Mouse (Mus musculus) gastrocnemius, postnatal 36 days (tissue): ENCODE results near the gene Fgfr2. TPM values are rescaled to one million over a fixed set of nuclear protein-coding genes. Genes with fewer than 3 reads are reported as not detected.
"Not testable (repeated sequence)": the region's sequence is repeated elsewhere in the genome, so short reads cannot be mapped to it uniquely, and the experiment has no call there.

Experiments
- DNase-seq, 2 experiments: peaks; one replicate each; pipeline ENCODE4 v3.0.0; 2022
- intact Hi-C: fragments of 180-260 bp; cut with DNase I; formaldehyde crosslinking; loops from one replicate; pipeline ENCODE4 v1.15.1; 2025
- total RNA-seq, 2 experiments: library from RNA; stranded (reverse); gene quantifications; 2 replicates each; pipeline ENCODE4 v1.2.3; 2021

The Fgfr2 gene
- total RNA-seq, 2 experiments from 2014 or later, result 0.28 to 0.49 TPM

- DNase-seq, result no peak
Measured at GRCm38 (mm10) chr7:132484424-132484823, 638.7 kb downstream of the Fgfr2 start.

GRCm38 (mm10) chr7:132480696-132481306 is 642.3 kb downstream of the Fgfr2 start:
- intact Hi-C loops, result no loop called here
- no peak for DNase-seq

More at GRCm38 (mm10) chr7:132484424-132484823, 638.7 kb downstream of the Fgfr2 start:
- intact Hi-C loops, result no loop called here

GRCm38 (mm10) chr7:132478295-132478809 is 644.8 kb downstream of the Fgfr2 start:
- intact Hi-C loops, result no loop called here

GRCm38 (mm10) chr7:132477753-132478152 is 645.4 kb downstream of the Fgfr2 start:
- intact Hi-C loops, result no loop called here
- no peak for DNase-seq

More at GRCm38 (mm10) chr7:132478295-132478809, 644.8 kb downstream of the Fgfr2 start:
- no peak for DNase-seq

GRCm38 (mm10) chr7:132476491-132476890 is 646.7 kb downstream of the Fgfr2 start:
- intact Hi-C loops, result no loop called here

GRCm38 (mm10) chr7:132475069-132475468 is 648.1 kb downstream of the Fgfr2 start:
- peak; percentile 39 to 64 for DNase-seq
- intact Hi-C loops, result loop anchor here (1.0 to 2.0 kb wide), 3 partner anchors 76 to 249 kb away; partner anchors contain the start of gene Chst15

More at GRCm38 (mm10) chr7:132476491-132476890, 646.7 kb downstream of the Fgfr2 start:
- DNase-seq, result no peak

- DNase-seq, result peak in 1 of 2 experiments; percentile 26
- intact Hi-C loops, result no loop called here
Measured at GRCm38 (mm10) chr7:132471327-132471726, 651.8 kb downstream of the Fgfr2 start.

- DNase-seq, result no peak
- intact Hi-C loops, result no loop called here
Measured at GRCm38 (mm10) chr7:132468391-132468790, 654.8 kb downstream of the Fgfr2 start.

GRCm38 (mm10) chr7:132465897-132466296 is 657.3 kb downstream of the Fgfr2 start:
- intact Hi-C loops, result no loop called here
- DNase-seq, result no peak

- no peak for DNase-seq
- intact Hi-C loops, result no loop called here
Measured at GRCm38 (mm10) chr7:132464894-132465293, 658.3 kb downstream of the Fgfr2 start.

GRCm38 (mm10) chr7:132458493-132458892 is 664.7 kb downstream of the Fgfr2 start:
- DNase-seq, result no peak
- intact Hi-C loops, result no loop called here

GRCm38 (mm10) chr7:132455071-132455720 is 668.0 kb downstream of the Fgfr2 start:
- intact Hi-C loops, result no loop called here
- DNase-seq, result no peak

GRCm38 (mm10) chr7:132449891-132450735 is 673.0 kb downstream of the Fgfr2 start:
- no peak for DNase-seq
- intact Hi-C loops, result no loop called here

GRCm38 (mm10) chr7:132448511-132449154 is 674.5 kb downstream of the Fgfr2 start:
- intact Hi-C loops, result no loop called here
- DNase-seq, result no peak

- DNase-seq, result no peak
- intact Hi-C loops, result no loop called here
Measured at GRCm38 (mm10) chr7:132447558-132447957, 675.6 kb downstream of the Fgfr2 start.

- DNase-seq, result no peak
- intact Hi-C loops, result no loop called here
Measured at GRCm38 (mm10) chr7:132446841-132447240, 676.3 kb downstream of the Fgfr2 start.

- DNase-seq, result no peak
- intact Hi-C loops, result no loop called here
Measured at GRCm38 (mm10) chr7:132444221-132444620, 678.9 kb downstream of the Fgfr2 start.

- DNase-seq, result no peak
- intact Hi-C loops, result no loop called here
Measured at GRCm38 (mm10) chr7:132443769-132444168, 679.4 kb downstream of the Fgfr2 start.

- DNase-seq, result no peak
- intact Hi-C loops, result no loop called here
Measured at GRCm38 (mm10) chr7:132443134-132443533, 680.0 kb downstream of the Fgfr2 start.

GRCm38 (mm10) chr7:132442133-132442763 is 680.9 kb downstream of the Fgfr2 start:
- intact Hi-C loops, DNase-seq: not testable (repeated sequence)
